Mouse (Mus musculus) spleen, postnatal 36 days (tissue): ENCODE measurements around the gene Gbp10.
"Not testable (repeated sequence)": the region's sequence is repeated elsewhere in the genome, so short reads cannot be mapped to it uniquely, and the experiment has no call there.

Source experiments
- DNase-seq, 2 experiments: peaks; one replicate each; pipeline ENCODE4 v3.0.0; 2022; ENCODE audit warnings: low spot score in 2 of 2, mixed read lengths in 1 of 2

The Gbp10 gene

GRCm38 (mm10) chr5:105239483-105240047 is at the start of gene Gbp10:
Gene Gbp10 (minus strand): TSS chr5:105239533.
- peak; percentile 2 to 3 for DNase-seq

DNA sequence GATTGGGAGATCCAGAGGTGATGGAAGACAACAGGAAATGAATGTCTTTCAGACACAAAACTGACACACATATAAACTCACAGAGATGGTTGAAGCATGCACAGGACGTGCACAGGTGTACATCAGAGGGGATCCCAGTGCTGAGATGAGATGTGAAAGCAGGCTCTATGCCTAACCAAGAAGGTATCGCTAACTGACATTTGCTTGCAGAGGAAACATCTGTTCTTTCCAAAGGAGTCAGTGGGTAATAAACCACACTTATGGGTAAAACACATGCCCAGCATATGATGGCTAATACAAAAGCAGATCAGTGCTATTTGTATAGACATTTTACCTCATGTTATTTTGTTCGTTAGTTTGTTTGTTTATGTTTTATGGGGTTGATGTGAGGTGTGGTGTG is 21.3 kb upstream of the Gbp10 start:
- DNase-seq: not testable (repeated sequence)

GRCm38 (mm10) chr5:105252491-105252890 is 13.2 kb upstream of the Gbp10 start:
- DNase-seq: no peak

DNA sequence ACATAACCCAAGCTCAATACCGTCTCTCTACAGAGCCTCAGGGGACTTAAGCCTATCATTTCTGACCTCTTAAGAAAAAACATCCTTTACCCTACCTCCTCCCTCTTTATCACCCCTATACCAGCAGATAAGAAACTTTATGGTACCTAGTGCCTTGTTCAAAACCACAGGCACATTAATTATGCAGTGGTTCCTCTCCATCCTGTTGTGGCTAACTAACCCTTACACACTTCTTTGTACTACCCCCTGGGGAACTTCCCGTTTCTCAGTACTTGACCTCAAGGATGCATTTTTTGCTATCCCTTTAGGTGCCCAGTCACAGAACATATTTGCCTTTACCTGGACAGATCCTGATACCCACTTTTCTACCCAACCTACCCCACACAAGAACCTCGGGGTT is 5.4 kb upstream of the Gbp10 start:
- DNase-seq: not testable (repeated sequence)

DNA sequence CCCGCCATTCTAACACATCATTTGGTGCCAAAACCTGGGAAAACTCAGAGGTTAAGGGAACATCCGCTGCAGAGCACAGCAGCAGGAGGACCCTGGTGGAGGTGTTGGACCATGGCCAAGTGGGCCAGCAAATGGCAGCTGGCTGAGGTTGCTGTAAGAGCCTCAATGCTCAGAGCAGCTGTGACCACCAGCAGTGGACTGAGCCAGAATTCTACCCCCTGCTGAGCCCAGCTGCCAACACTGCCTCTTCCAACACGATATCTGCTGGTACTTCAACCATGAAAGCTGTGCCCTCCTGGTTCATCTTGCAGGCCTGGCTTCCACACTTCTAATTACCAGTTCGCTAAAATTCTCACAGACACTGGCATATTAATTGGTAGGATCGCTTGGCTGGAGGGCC is 1.6 kb upstream of the Gbp10 start:
- not testable (repeated sequence) for DNase-seq

DNA sequence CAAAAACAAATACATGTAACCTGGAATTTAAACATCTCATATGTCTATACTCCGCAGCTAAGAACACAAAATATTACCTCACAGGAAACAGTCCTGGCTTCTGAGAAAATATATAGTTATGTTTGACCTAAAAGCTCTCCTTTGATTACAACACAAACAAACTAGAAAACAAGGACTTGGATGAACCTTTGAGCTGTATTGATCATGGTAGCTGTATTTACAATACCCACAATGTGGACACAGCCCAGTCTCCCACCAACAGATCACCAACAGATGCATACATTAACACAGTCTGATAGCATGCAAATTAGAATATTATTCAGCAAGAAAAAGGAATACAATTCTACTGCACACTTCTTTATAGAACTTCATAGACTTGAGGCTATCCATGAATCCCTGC is 931 bp downstream of the Gbp10 start:
- not testable (repeated sequence) for DNase-seq

- DNase-seq: not testable (repeated sequence)
These were observed 3.3 kb downstream of the Gbp10 start for GRCm38 (mm10) chr5:105236040-105236439.

DNA sequence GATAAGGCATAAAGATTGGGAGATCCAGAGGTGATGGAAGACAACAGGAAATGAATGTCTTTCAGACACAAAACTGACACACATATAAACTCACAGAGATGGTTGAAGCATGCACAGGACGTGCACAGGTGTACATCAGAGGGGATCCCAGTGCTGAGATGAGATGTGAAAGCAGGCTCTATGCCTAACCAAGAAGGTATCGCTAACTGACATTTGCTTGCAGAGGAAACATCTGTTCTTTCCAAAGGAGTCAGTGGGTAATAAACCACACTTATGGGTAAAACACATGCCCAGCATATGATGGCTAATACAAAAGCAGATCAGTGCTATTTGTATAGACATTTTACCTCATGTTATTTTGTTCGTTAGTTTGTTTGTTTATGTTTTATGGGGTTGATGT is 30.4 kb downstream of the Gbp10 start:
- not testable (repeated sequence) for DNase-seq

- not testable (repeated sequence) for DNase-seq
These were observed 38.5 kb downstream of the Gbp10 start for GRCm38 (mm10) chr5:105200791-105201355.

GRCm38 (mm10) chr5:105199149-105199548 is 40.2 kb downstream of the Gbp10 start:
- DNase-seq: not testable (repeated sequence)

DNA sequence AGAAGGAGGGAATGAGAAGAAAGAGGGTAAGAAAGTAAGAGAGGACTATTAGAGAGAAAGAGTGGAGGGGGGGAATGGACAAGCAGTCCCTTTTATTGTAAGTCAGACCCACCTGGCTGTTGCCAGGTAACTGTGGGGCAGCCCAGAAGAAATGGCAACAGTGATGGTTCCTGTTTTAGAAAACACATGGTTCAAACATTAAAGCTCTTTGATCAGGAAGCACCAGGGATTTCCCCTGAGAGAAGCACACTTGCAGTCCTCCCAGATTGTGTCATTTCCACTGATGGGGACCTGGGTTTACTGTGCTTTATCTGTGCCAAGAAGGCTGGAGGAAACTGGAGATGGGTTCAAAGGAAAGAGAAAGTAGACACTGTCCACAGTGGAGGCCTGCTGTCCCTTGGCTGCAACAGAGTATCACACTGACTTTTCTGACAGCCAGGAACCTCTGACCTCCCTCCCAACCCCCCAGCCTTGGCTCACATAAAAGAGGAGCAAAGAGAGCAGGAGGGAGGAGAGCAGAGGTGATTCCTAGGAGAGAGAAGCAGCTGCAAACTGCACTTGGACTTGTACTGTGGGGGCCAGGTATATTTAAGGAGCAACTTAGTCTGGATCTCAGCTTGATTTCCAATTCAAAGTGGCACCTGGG is 41.3 kb downstream of the Gbp10 start:
- not testable (repeated sequence) for DNase-seq

- DNase-seq: not testable (repeated sequence)
These were observed 43.0 kb downstream of the Gbp10 start for GRCm38 (mm10) chr5:105196308-105196707.

- not testable (repeated sequence) for DNase-seq
These were observed 46.8 kb downstream of the Gbp10 start for GRCm38 (mm10) chr5:105192536-105192935.

DNA sequence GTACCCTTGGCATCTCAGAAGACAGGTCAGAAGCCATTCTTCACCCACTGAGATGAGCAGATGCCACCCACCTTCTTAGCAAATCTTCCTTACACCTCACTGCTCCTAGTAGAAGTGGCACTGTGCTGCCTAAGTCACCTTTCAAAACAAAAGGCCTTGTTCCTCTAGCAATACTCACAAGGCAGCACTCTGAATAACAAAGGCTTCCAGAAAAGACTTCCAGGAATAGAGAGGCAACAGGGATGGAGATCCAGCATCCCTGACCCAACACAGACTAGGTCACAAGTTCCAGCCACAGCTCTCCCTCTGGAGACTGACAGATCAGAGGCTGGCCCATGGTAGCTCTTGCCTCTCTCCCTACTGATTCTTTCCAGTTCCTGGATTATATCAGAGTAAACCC is 57.9 kb downstream of the Gbp10 start:
- no peak for DNase-seq
